Mouse (Mus musculus) cerebellum, postnatal 10 days (tissue): ENCODE results near the gene Nol12.

Source experiments
- DNase-seq, 2 experiments: peaks; one replicate each; pipeline ENCODE4 v3.0.0; 2021; ENCODE audit warnings: mixed read lengths in 2 of 2

The Nol12 gene

DNA sequence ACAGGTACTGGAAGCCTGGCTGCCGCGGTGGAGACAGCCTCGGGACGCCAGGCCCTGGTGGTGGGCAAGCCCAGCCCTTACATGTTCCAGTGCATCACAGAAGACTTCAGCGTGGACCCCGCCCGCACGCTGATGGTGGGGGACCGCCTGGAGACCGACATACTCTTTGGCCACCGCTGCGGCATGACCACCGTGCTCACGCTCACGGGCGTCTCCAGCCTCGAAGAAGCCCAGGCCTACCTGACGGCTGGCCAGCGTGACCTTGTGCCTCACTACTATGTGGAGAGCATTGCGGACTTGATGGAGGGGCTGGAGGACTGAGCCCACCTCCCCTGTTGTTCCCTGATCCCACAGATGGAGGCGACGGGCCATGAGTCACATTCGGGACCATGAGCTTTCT is 16.6 kb upstream of the Nol12 start:
- DNase-seq, result no peak

DNA sequence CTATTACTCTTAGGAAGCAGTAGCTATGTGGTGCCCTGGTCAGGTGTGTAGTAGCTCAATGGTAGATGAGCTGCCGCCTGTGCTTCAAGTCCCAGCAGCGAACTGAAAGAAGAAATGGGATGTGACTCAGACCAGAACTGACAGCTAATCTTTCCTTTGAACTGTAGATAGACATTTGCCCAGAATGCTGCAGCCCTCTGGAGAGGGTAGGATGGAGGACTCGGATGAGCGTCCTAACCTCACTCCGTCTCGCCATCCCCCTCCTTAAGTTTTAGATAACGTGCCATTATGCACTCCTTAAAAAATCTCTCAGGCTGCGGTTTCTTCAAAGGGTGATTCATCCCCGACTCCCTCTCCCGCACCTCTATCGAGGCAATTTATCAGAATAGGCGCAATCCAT is 14.8 kb upstream of the Nol12 start:
- DNase-seq, result no peak

DNA sequence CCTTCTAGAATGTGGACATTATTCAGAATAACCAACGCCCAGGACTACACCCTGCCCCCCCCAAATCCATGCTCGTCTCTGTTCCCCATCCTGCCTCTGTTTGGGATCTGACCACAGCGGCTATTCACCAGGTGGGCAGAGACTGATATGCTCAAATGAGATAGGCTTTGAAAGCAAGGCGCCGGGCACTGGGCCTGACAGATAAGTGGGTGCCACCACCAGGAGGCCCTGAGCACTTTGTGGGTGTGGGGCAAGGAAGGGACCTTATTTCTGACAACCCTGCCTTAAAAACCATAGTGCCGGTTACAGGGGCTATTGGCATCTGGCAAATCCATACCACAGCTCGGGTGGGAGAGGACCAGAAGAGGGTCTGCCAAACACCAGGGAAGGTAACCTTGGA is 12.0 kb upstream of the Nol12 start:
- no peak for DNase-seq

GRCm38 (mm10) chr15:78923585-78923984 is 11.1 kb upstream of the Nol12 start:
- no peak for DNase-seq

GRCm38 (mm10) chr15:78925129-78925528 is 9.6 kb upstream of the Nol12 start:
- no peak for DNase-seq

- peak; percentile 90 to 92 for DNase-seq
Measured at GRCm38 (mm10) chr15:78926021-78926919, 8.5 kb upstream of the Nol12 start, which contains the start of gene Lgals1. TSS of gene Lgals1 (plus strand) at chr15:78926725.

- peak; percentile 66 to 74 for DNase-seq
Measured at GRCm38 (mm10) chr15:78927021-78927787, 7.5 kb upstream of the Nol12 start.

DNA sequence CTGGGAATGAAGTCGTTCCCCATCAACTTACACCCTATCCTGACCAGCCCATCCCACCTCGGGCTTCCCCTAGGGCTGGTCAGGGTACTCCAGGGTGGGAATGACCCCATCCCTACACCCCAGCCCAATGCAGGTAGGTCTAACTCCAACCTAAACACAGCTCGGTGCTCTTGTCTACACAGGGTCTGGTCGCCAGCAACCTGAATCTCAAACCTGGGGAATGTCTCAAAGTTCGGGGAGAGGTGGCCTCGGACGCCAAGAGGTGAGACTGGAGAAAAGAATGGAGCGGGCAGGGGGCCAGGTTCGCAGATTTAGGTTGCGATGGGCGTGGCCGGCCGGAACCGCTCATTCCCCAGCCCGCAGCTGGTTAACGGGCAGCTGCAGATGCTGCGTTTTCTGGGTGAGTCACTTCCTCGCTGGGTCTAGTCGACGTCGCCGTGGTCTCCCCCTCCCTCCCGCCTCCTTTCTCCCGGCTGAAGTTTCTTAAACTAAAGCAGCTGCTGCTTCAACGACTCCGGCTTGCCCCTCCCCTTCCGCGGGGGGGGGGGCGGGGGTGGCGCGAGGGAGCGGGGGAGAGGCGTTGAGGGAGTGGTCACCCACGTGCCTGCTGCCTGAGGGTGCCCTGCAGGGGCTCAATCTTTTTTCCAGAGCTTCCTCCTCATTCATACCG is 6.8 kb upstream of the Nol12 start:
- DNase-seq, result peak; percentile 46

DNA sequence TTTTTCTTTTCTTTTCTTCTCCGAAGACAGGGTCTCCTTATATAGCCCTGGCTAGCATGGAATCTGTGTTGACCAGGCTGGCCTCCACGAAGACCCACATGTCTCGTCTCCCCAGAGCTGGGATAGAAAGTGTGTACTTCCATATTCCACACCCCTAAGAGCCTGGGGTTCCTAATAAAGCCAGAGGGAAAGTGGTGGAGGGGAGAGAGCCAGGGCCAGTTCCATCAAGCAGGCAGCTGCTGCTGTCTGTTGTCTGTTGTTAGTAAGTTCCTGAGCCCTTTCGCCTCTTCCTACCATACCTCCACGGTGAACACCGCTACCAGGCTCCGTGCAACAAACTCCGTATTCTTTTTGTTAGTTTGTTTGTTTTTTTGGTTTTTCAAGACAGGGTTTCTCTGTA is 6.2 kb upstream of the Nol12 start:
- no peak for DNase-seq

DNA sequence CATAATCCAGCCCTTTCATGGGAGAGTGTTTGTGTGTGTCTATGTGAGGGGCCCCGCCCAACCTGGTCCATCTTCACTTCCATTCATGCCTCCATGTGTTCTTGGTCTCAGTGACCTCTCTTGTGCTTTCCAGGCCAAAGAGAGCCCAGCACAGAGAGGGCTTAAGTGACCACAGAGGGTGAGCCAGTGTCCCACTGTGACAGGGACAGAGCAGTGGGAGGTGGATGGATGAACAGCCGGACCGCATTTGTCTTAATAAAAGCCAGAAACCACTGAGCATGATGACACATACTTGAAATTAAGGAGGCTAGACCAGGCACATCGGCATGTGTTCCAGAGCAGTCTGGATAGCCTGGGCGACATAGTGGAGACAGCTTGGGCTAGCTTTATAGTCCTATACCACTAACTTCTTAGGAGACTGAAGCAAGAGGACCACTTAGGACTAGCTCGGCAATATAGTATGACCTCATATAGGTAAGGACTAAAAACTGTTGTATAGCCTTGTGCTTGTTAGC is 4.5 kb upstream of the Nol12 start:
- DNase-seq, result no peak

DNA sequence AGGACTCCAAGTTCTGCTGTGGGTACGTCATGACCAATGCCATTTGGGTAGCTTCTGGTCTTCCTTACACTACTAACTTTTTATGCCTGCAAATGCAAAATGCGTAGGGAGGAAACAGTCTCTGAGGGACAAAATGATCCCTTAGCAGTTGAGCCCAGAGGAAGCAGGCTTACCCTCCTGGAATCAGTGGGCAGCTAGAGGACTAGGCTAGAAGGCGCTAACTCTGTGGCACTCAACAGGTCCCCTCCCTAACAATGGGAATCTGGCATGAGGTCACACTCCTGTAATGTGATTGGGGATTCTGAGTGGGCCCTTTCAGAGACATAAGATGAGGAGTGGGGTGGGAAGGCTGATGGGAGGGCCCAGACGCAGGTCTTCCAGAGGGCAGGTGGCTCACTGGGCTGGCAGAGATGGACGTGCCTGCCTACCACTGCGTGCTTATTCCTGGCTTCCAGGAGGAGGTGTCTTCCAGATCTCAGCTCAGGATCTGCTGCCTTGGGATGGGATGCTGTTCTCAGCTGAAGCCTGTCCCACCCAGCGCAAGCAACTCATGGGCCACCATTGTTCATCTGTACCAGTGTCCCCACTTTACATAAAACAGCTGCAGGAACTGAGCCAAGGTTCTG is 3.8 kb upstream of the Nol12 start:
- DNase-seq, result no peak

DNA sequence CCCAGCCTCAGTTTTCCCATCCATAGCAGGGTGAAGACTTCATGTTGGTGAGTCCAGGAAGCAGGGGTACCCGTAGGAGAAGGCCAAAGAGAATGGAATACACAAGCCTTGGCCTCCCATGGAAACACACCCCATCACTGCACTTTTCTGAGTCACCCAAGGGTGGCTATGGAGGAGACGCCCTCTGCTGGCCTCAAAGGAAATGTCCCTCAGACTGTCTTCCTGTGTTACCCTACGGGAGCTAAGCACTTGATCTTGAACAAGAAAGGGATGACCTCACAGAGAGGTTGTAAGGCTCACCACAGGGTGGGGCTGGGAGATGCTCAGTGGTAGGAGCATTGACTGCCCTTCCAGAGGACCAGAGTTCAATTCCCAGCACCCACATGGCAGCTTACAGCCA is 3.2 kb upstream of the Nol12 start:
- peak in 1 of 2 experiments; percentile 42 for DNase-seq

DNA sequence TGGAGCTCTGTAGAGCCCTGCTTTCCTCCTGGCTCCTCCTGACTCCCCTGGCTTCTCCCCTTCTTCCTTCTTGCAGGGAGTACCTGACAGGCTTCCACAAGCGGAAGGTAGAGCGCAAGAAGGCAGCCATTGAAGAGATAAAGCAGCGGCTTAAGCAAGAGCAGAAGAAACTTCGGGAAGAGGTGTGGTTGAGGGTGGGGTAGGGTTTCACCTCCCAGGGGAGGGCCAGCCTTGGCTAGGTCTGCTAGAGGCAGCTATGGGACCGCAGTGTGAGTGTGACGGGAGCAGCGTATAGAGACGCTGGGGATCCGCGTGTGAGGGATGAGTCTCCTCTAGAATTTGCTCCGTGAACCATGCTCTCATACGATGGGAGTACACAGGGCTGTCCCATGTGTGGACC is 1.7 kb downstream of the Nol12 start:
- no peak for DNase-seq

DNA sequence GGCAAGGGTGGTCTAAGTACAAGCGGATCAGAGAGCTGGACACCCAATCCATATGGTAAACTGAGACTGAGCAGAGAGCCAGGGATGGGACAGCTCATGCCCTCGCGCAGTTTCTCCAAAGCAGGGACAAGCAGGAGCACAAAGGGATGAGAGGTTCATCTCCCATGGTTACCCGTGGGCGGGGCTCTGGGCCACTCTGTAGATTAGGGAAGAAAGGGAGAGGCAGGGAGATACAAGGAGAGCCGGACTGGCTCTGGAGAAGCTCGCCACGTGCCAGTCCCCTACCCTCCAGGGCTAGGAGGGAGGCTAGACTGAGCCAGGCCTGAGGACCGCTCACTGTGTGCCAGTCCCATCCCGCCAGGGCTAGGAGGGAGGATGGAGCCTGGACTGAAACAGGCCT is 2.6 kb downstream of the Nol12 start:
- DNase-seq, result no peak

DNA sequence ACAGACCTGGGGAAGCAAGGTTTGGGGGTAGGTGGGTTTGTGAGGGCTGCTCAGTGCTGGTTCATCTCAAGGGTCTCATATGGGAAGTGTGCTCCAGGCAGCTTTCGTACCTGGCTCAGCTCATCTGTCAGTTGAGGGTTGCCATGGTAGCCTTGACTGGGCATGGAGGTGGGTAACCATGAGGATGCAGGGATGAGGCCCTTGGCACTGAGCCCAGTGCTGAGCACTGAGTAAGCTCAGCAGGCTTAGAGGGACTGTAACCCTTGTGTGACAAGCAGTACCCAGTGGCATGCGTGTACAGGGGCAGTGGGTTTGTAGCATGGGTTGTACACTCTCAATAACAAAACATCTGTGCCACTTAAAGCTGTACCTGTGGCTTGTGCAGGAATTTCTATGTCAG is 3.2 kb downstream of the Nol12 start:
- DNase-seq, result peak in 1 of 2 experiments; percentile 52

DNA sequence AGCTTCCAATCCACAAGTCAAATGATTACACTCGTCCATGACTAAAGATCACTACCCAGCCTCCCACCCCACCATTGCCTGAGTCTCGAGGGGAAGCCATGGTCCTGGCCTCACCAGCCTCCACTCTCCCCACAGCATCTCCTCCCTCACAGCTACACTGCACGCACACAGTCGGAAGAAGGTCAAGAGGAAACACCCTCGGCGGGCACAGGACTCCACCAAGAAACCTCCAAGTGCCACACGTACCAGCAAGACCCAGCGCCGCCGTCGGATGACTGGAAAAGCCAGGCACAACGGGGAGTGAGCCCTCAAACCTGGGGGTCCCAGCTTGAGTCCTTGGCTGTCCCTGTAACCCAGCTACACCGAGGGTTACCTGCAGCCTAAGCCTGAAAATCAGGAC is 5.6 kb downstream of the Nol12 start:
- DNase-seq, result no peak

GRCm38 (mm10) chr15:78942663-78943062 is 7.9 kb downstream of the Nol12 start:
- DNase-seq, result peak; percentile 91 to 93

- no peak for DNase-seq
Measured at GRCm38 (mm10) chr15:78946232-78946631, 11.5 kb downstream of the Nol12 start.

DNA sequence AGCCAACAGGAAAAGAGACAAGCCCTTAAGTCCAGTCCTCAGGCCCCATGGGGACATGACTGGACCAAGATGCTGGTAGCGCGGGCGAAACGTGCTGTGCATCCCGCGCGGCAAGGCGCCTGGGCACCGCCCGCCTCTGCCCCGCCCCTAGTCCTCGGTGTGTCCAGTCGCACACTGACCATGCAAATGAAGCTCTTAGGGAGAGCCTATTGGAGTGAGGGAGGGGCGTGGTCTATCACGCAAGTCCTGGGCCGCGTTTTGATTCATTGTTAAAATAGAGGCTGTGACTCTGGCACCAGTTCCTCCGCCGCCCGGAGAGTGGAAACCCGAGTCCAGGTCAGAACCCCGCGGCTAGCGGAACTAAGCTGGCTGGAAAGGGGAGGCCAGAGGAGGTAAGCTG is 12.9 kb downstream of the Nol12 start, which contains the start of gene Triobp:
TSS of gene Triobp (plus strand) at position 68 of the 400 bp plus-strand sequence.
- peak; percentile 94 to 96 for DNase-seq

- peak; percentile 41 for DNase-seq
Measured at GRCm38 (mm10) chr15:78948152-78948725, 13.5 kb downstream of the Nol12 start.

GRCm38 (mm10) chr15:78948883-78949282 is 14.2 kb downstream of the Nol12 start:
- DNase-seq, result peak; percentile 58 to 61

- no peak for DNase-seq
Measured at GRCm38 (mm10) chr15:78955663-78956062, 20.9 kb downstream of the Nol12 start.
